Mouse (Mus musculus) hindbrain, embryonic 13.5 days (tissue): ENCODE data around the gene Kcnn1. TPM values are rescaled to one million over a fixed set of nuclear protein-coding genes. Genes with fewer than 3 reads are reported as not detected.

ENCODE experiments used
- microRNA-seq: library from miRNA; unstranded; fragments of <30 nt; microRNA quantifications from one replicate; pipeline ENCODE4, GENCODE M21; 2016
- polyA plus RNA-seq: library from polyadenylated mRNA; unstranded; fragments of >200 nt; fragmentation: Nextera tagmentation; extraction: Ambion mirVana; gene quantifications from 2 replicates; pipeline ENCODE4 v1.2.1, GENCODE M21; 2015

Gene Kcnn1
- polyA plus RNA-seq, 1 experiment from 2014 or later = 17.7 TPM

Small RNA genes lying within 50 kb of the gene (microRNA-seq; reads per million reads assigned to microRNA genes)
- gene Mir7067 (0.93 reads per million), gene Mir7240 (not detected)

Other genes starting within 250 kb of the Kcnn1 start
- gene Lrrc25, start 247.1 kb downstream of the Kcnn1 start, polyA plus RNA-seq = 1.5 and 1.9 TPM in 2 replicates
- 0.12 and 0.14 TPM in 2 replicates for gene Gdf15, start 230.8 kb downstream of the Kcnn1 start, polyA plus RNA-seq
- 103 and 105 TPM in 2 replicates for gene Pgpep1, start 202.9 kb downstream of the Kcnn1 start, polyA plus RNA-seq
- gene Lsm4, start 190.0 kb downstream of the Kcnn1 start, polyA plus RNA-seq = 191 and 193 TPM in 2 replicates
- 79.2 and 94.3 TPM in 2 replicates for gene Jund, start 164.3 kb downstream of the Kcnn1 start, polyA plus RNA-seq
- 0.04 and 0.09 TPM in 2 replicates for gene Iqcn, start 159.8 kb downstream of the Kcnn1 start, polyA plus RNA-seq
- gene Gm3336, start 144.7 kb downstream of the Kcnn1 start, polyA plus RNA-seq = not detected in 2 replicates
- 0.14 and 0.23 TPM in 2 replicates for gene Pde4c, start 139.5 kb downstream of the Kcnn1 start, polyA plus RNA-seq
- 352 and 355 TPM in 2 replicates for gene Rab3a, start 108.6 kb downstream of the Kcnn1 start, polyA plus RNA-seq
- 40.8 and 44.5 TPM in 2 replicates for gene Mpv17l2, start 102.3 kb downstream of the Kcnn1 start, polyA plus RNA-seq
- 90.0 and 94.1 TPM in 2 replicates for gene Pik3r2, start 86.5 kb downstream of the Kcnn1 start, polyA plus RNA-seq
- gene Mast3, start 58.2 kb downstream of the Kcnn1 start, polyA plus RNA-seq = 16.4 and 17.4 TPM in 2 replicates
- gene Il12rb1, start 54.8 kb downstream of the Kcnn1 start, polyA plus RNA-seq = 0.08 and 0.13 TPM in 2 replicates
- gene Arrdc2, start 23.5 kb downstream of the Kcnn1 start, polyA plus RNA-seq = 7.6 and 8.1 TPM in 2 replicates
- gene Ccdc124, start 10.7 kb upstream of the Kcnn1 start, polyA plus RNA-seq = 157 and 162 TPM in 2 replicates
- gene Slc5a5, start 29.5 kb upstream of the Kcnn1 start, polyA plus RNA-seq = 0.61 and 0.95 TPM in 2 replicates
- gene Rpl18a, start 34.2 kb upstream of the Kcnn1 start, polyA plus RNA-seq = 2,665 and 2,711 TPM in 2 replicates
- gene Map1s, start 42.7 kb upstream of the Kcnn1 start, polyA plus RNA-seq = 55.6 and 61.9 TPM in 2 replicates